In the genomic region with DNA sequence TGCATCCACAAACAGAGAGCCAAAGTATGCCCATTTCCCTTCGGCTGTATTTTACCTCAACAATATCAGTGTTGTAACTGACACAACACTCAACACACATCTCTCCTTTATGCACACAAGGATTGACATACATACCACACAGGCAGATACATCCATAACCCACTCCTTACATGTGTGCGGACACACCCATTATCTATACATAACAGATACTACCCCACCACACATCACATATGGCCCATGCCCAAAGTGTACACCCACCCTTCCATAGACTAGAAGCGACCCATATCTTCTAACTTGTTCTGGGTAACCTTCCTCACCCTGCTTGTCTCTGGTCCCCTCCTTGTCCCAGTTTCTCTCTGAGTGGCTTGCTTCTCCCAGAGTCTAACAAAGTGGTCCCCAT, we compare ENCODE assay signal across 24 mouse cellular contexts.
DNase-seq lines count a peak whose midpoint lies in the region; ATAC-seq and TF ChIP-seq lines count a peak whose summit lies in the region.
"Had no signal": no experiment of that assay in that cellular context is flagged by ENCODE, and none has a peak within 500 bp of the region (broad histone marks: within the 10 kb centered on the region; RNA-seq: fewer than 3 reads in every experiment).

No protein-coding gene starts in this region.

- H3K9me3 ChIP-seq in liver, embryonic 14.5 days (ENCODE audit: control insufficient read depth, low read length) = no peaks in the 10 kb centered on the region
- H3K9me3 ChIP-seq in liver, postnatal 0 days (ENCODE audit: low read length) = no peaks in the 10 kb centered on the region
- no peaks in the 10 kb centered on the region for H3K9me3 ChIP-seq in hindbrain, embryonic 10.5 days
- H3K9me3 ChIP-seq: forebrain, embryonic 13.5 days had no signal

- H3K4me3 ChIP-seq in liver, embryonic 14.5 days (ENCODE audit: insufficient read depth in 1 of 2, low read depth in 2 of 2, low read length in 2 of 2) = no peak overlapping the region
- H3K4me3 ChIP-seq in liver, postnatal 0 days (ENCODE audit: low read depth, low read length) = no peak overlapping the region
- H3K4me3 ChIP-seq in hindbrain, embryonic 10.5 days = no peak overlapping the region
- H3K4me3 ChIP-seq: forebrain, embryonic 13.5 days; gastrocnemius, adult 2 months had no signal

- ATAC-seq in erythroblast, adult 5-6 weeks (replicated peaks; ENCODE audit: low FRiP score, poor library complexity, severe bottlenecking) = peak; percentile 71
- peak; percentile 60 for ATAC-seq in erythroid progenitor cell, adult 5-6 weeks (replicated peaks; ENCODE audit: low FRiP score, poor library complexity, severe bottlenecking)
- ATAC-seq in liver, embryonic 14.5 days (ENCODE audit: insufficient read depth) = peak; percentile 92
- ATAC-seq in liver, postnatal 0 days = peak; percentile 56
- ATAC-seq: CD4-positive, CD25-positive, alpha-beta regulatory T cell, adult 4 months; forebrain, embryonic 13.5 days; forebrain, embryonic 16.5 days; hindbrain, postnatal 0 days; inflammation-experienced regulatory T-cells, adult 6 months; intestine, embryonic 16.5 days had no signal

- H3K4me1 ChIP-seq in liver, embryonic 14.5 days (replicated peaks; ENCODE audit: control insufficient read depth in 2 of 2, insufficient read depth in 2 of 2, low read length in 1 of 2) = peaks cover 9 to 19% of the 10 kb centered on the region in 2 experiments
- H3K4me1 ChIP-seq in liver, postnatal 0 days (ENCODE audit: insufficient read depth) = no peaks in the 10 kb centered on the region
- no peaks in the 10 kb centered on the region for H3K4me1 ChIP-seq in hindbrain, embryonic 10.5 days (replicated peaks)
- H3K4me1 ChIP-seq: forebrain, embryonic 13.5 days had no signal

- H3K27me3 ChIP-seq in liver, embryonic 14.5 days (ENCODE audit: control insufficient read depth, insufficient read depth, low read length) = no peaks in the 10 kb centered on the region
- no peaks in the 10 kb centered on the region for H3K27me3 ChIP-seq in liver, postnatal 0 days (ENCODE audit: insufficient read depth, low read length)
- H3K27me3 ChIP-seq in hindbrain, embryonic 10.5 days (ENCODE audit: insufficient read depth, poor library complexity, severe bottlenecking) = no peaks in the 10 kb centered on the region
- H3K27me3 ChIP-seq: forebrain, embryonic 13.5 days had no signal

- WGBS in liver, embryonic 14.5 days (ENCODE audit: insufficient replicate concordance) = 49% methylated on average over 3 of the region's 3 CpGs
- 68% methylated on average over 3 of the region's 3 CpGs for WGBS in liver, postnatal 0 days (ENCODE audit: insufficient replicate concordance)
- 96% methylated on average over 3 of the region's 3 CpGs for WGBS in hindbrain, embryonic 10.5 days

- H3K27ac ChIP-seq in liver, embryonic 14.5 days = peak overlapping the region; percentile 20
- H3K27ac ChIP-seq in liver, postnatal 0 days (ENCODE audit: low read depth) = no peak overlapping the region
- no peak overlapping the region for H3K27ac ChIP-seq in hindbrain, embryonic 10.5 days
- H3K27ac ChIP-seq: forebrain, embryonic 13.5 days; gastrocnemius, adult 2 months; hindbrain, embryonic 14.5 days; hindbrain, postnatal 0 days had no signal

- peak; percentile 40 for TF ChIP-seq EP300 in liver, embryonic 14.5 days (IDR thresholded peaks at IDR 0.05; ENCODE audit: low read depth)
- TF ChIP-seq EP300 in liver, postnatal 0 days (IDR thresholded peaks at IDR 0.05; ENCODE audit: low read depth) = no peak

- H3K4me2 ChIP-seq in liver, embryonic 14.5 days (ENCODE audit: low read depth) = peak overlapping the region; percentile 13
- H3K4me2 ChIP-seq in liver, postnatal 0 days (ENCODE audit: low read depth, low read length) = no peak overlapping the region
- H3K4me2 ChIP-seq: forebrain, embryonic 13.5 days; heart, embryonic 11.5 days; hindbrain, embryonic 14.5 days had no signal

- no peaks in the 10 kb centered on the region for H3K36me3 ChIP-seq in liver, embryonic 14.5 days (replicated peaks; ENCODE audit: control insufficient read depth, insufficient read depth, low read depth)
- H3K36me3 ChIP-seq in liver, postnatal 0 days (replicated peaks; ENCODE audit: insufficient read depth, low read length) = no peaks in the 10 kb centered on the region
- no peaks in the 10 kb centered on the region for H3K36me3 ChIP-seq in hindbrain, embryonic 10.5 days

- TF ChIP-seq CTCF in liver, embryonic 14.5 days (IDR thresholded peaks at IDR 0.05; ENCODE audit: low read depth) = no peak
- TF ChIP-seq CTCF in liver, postnatal 0 days (IDR thresholded peaks at IDR 0.05; ENCODE audit: low read depth) = no peak

- H3K9ac ChIP-seq in liver, embryonic 14.5 days (replicated peaks) = no peak overlapping the region
- no peak overlapping the region for H3K9ac ChIP-seq in liver, postnatal 0 days (replicated peaks)
- H3K9ac ChIP-seq: forebrain, embryonic 13.5 days; hindbrain, embryonic 14.5 days had no signal

- DNase-seq in liver, embryonic 14.5 days (ENCODE audit: low read depth in 3 of 3, low spot score in 3 of 3) = no peak
- DNase-seq in liver, postnatal 0 days = no peak
- DNase-seq in frontal cortex, postnatal 25 days (ENCODE audit: low spot score in 2 of 2) = no peak
- DNase-seq in hindbrain, embryonic 10.5 days (ENCODE audit: low spot score) = no peak
- DNase-seq: adrenal gland, adult 8-10 months; adrenal gland, postnatal 25 days; cerebellum, adult 11 months; cerebellum, adult 2 months; cerebellum, adult 9-11 months; cerebellum, postnatal 36 days; gastrocnemius, adult 2 months; gastrocnemius, postnatal 14 days; heart, adult 11 months; heart, postnatal 36 days had no signal
